Mouse (Mus musculus): Measurements from ENCODE around the gene Gm9821.

Gm9821 gene

GRCm38 (mm10) chr2:91948792-91949241, 3.3 kb downstream of the Gm9821 start:
- no peak for DNase-seq (ENCODE audit: low spot score)

- no peak for DNase-seq (ENCODE audit: low spot score)
These were observed 4.1 kb downstream of the Gm9821 start for GRCm38 (mm10) chr2:91949411-91950274.

GRCm38 (mm10) chr2:91950275-91951085, 5.0 kb downstream of the Gm9821 start:
- no peak for DNase-seq (ENCODE audit: low spot score)

GRCm38 (mm10) chr2:91953825-91954224, 8.3 kb downstream of the Gm9821 start:
- no peak for DNase-seq (ENCODE audit: low spot score)

GRCm38 (mm10) chr2:91955121-91955591, 9.7 kb downstream of the Gm9821 start:
- no peak for DNase-seq (ENCODE audit: low spot score)

GRCm38 (mm10) chr2:91955875-91956274, 10.4 kb downstream of the Gm9821 start:
- no peak for DNase-seq (ENCODE audit: low spot score)

GRCm38 (mm10) chr2:91957096-91957495, 11.6 kb downstream of the Gm9821 start:
- no peak for DNase-seq (ENCODE audit: low spot score)

GRCm38 (mm10) chr2:91958049-91958448, 12.5 kb downstream of the Gm9821 start:
- no peak for DNase-seq (ENCODE audit: low spot score)

- peak; percentile 77 for DNase-seq (ENCODE audit: low spot score)
These were observed 13.4 kb downstream of the Gm9821 start for GRCm38 (mm10) chr2:91958701-91959457.

GRCm38 (mm10) chr2:91959544-91960410, 14.3 kb downstream of the Gm9821 start:
- no peak for DNase-seq (ENCODE audit: low spot score)

- no peak for DNase-seq (ENCODE audit: low spot score)
These were observed 15.0 kb downstream of the Gm9821 start for GRCm38 (mm10) chr2:91960459-91960858.

GRCm38 (mm10) chr2:91961901-91962761, 16.6 kb downstream of the Gm9821 start:
- DNase-seq (ENCODE audit: low spot score): no peak

GRCm38 (mm10) chr2:91962864-91963401, 17.4 kb downstream of the Gm9821 start:
- DNase-seq (ENCODE audit: low spot score): no peak

- peak; percentile 94 for DNase-seq (ENCODE audit: low spot score)
These were observed 18.0 kb downstream of the Gm9821 start for GRCm38 (mm10) chr2:91963443-91963932.

GRCm38 (mm10) chr2:91964610-91965204, 19.2 kb downstream of the Gm9821 start:
- no peak for DNase-seq (ENCODE audit: low spot score)

- DNase-seq (ENCODE audit: low spot score): no peak
These were observed 19.9 kb downstream of the Gm9821 start for GRCm38 (mm10) chr2:91965417-91965816.

- no peak for DNase-seq (ENCODE audit: low spot score)
These were observed 20.9 kb downstream of the Gm9821 start for GRCm38 (mm10) chr2:91966367-91966766.

- no peak for DNase-seq (ENCODE audit: low spot score)
These were observed 22.5 kb downstream of the Gm9821 start for GRCm38 (mm10) chr2:91967962-91968361.

All from embryo, embryonic 10.5 days (tissue).